Mouse (Mus musculus) 3T3-L1 (cell line): ENCODE data around the gene Dnttip1.

Experiments used
- DNase-seq: peaks from one replicate; pipeline ENCODE4 v3.0.0-alpha.2; 2015; ENCODE audit warnings: low read depth, low spot score

The Dnttip1 gene

GRCm38 (mm10) chr2:164781876-164782275 is 36.1 kb downstream of the Dnttip1 start:
- DNase-seq: no peak

GRCm38 (mm10) chr2:164783926-164784581 is 38.3 kb downstream of the Dnttip1 start:
- DNase-seq: peak; percentile 71

- no peak for DNase-seq
These were observed 39.2 kb downstream of the Dnttip1 start for GRCm38 (mm10) chr2:164784869-164785420.

GRCm38 (mm10) chr2:164785481-164786387 is 40.0 kb downstream of the Dnttip1 start, which contains the start of gene Snx21:
Gene Snx21 (plus strand): TSS chr2:164785823.
- peak; percentile 85 for DNase-seq

- DNase-seq: peak; percentile 68
These were observed 40.7 kb downstream of the Dnttip1 start for GRCm38 (mm10) chr2:164786388-164786885.

- no peak for DNase-seq
These were observed 41.2 kb downstream of the Dnttip1 start for GRCm38 (mm10) chr2:164787032-164787431.

- DNase-seq: no peak
These were observed 42.0 kb downstream of the Dnttip1 start for GRCm38 (mm10) chr2:164787779-164788178.

GRCm38 (mm10) chr2:164788411-164788810 is 42.6 kb downstream of the Dnttip1 start:
- no peak for DNase-seq

- peak; percentile 47 for DNase-seq
These were observed 44.7 kb downstream of the Dnttip1 start for GRCm38 (mm10) chr2:164790451-164790850.

- no peak for DNase-seq
These were observed 46.1 kb downstream of the Dnttip1 start for GRCm38 (mm10) chr2:164791841-164792261.

GRCm38 (mm10) chr2:164792400-164793190 is 46.8 kb downstream of the Dnttip1 start:
- no peak for DNase-seq

- peak; percentile 86 for DNase-seq
These were observed 47.5 kb downstream of the Dnttip1 start for GRCm38 (mm10) chr2:164793236-164793635.

- DNase-seq: peak; percentile 67
These were observed 48.0 kb downstream of the Dnttip1 start for GRCm38 (mm10) chr2:164793772-164794171.

GRCm38 (mm10) chr2:164794293-164794692 is 48.5 kb downstream of the Dnttip1 start:
- DNase-seq: peak; percentile 97

- DNase-seq: no peak
These were observed 50.1 kb downstream of the Dnttip1 start for GRCm38 (mm10) chr2:164795868-164796267.

GRCm38 (mm10) chr2:164798554-164798953 is 52.8 kb downstream of the Dnttip1 start:
- peak; percentile 74 for DNase-seq

GRCm38 (mm10) chr2:164800252-164801004 is 54.6 kb downstream of the Dnttip1 start:
- DNase-seq: no peak

- no peak for DNase-seq
These were observed 57.6 kb downstream of the Dnttip1 start for GRCm38 (mm10) chr2:164803201-164803920.

- DNase-seq: peak; percentile 38
These were observed 58.1 kb downstream of the Dnttip1 start for GRCm38 (mm10) chr2:164803921-164804313.
